Mouse (Mus musculus) urinary bladder, postnatal 4 days (tissue): ENCODE data around the gene Gmds.

ENCODE experiments used
- DNase-seq, 2 experiments: peaks; one replicate each; pipeline ENCODE4 v3.0.0; 2021 to 2022; ENCODE audit warnings: low spot score in 2 of 2

The Gmds gene

GRCm38 (mm10) chr13:32267184-32267775 lies 71.3 kb downstream of the Gmds start:
- no peak for DNase-seq

- no peak for DNase-seq
Observed at GRCm38 (mm10) chr13:32266721-32267120, 71.8 kb downstream of the Gmds start.

GRCm38 (mm10) chr13:32256121-32256520 lies 82.4 kb downstream of the Gmds start:
- DNase-seq: peak in 1 of 2 experiments; percentile 29

- DNase-seq: no peak
Observed at GRCm38 (mm10) chr13:32252276-32252675, 86.3 kb downstream of the Gmds start.

- DNase-seq: no peak
Observed at GRCm38 (mm10) chr13:32242200-32242599, 96.3 kb downstream of the Gmds start.

- DNase-seq: peak in 1 of 2 experiments; percentile 26
Observed at GRCm38 (mm10) chr13:32236269-32236678, 102.3 kb downstream of the Gmds start.

GRCm38 (mm10) chr13:32235046-32235445 lies 103.5 kb downstream of the Gmds start:
- DNase-seq: no peak

- DNase-seq: no peak
Observed at GRCm38 (mm10) chr13:32234019-32234418, 104.5 kb downstream of the Gmds start.

GRCm38 (mm10) chr13:32232391-32232790 lies 106.1 kb downstream of the Gmds start:
- DNase-seq: no peak

GRCm38 (mm10) chr13:32231956-32232355 lies 106.6 kb downstream of the Gmds start:
- no peak for DNase-seq

- no peak for DNase-seq
Observed at GRCm38 (mm10) chr13:32227874-32228562, 110.5 kb downstream of the Gmds start.

- DNase-seq: no peak
Observed at GRCm38 (mm10) chr13:32217647-32218046, 120.9 kb downstream of the Gmds start.

GRCm38 (mm10) chr13:32213702-32214452 lies 124.7 kb downstream of the Gmds start:
- DNase-seq: no peak

GRCm38 (mm10) chr13:32212125-32212524 lies 126.4 kb downstream of the Gmds start:
- no peak for DNase-seq

- DNase-seq: no peak
Observed at GRCm38 (mm10) chr13:32207172-32207908, 131.2 kb downstream of the Gmds start.

GRCm38 (mm10) chr13:32179906-32180305 lies 158.6 kb downstream of the Gmds start:
- DNase-seq: peak in 1 of 2 experiments; percentile 18

GRCm38 (mm10) chr13:32178682-32179081 lies 159.9 kb downstream of the Gmds start:
- no peak for DNase-seq

- DNase-seq: no peak
Observed at GRCm38 (mm10) chr13:32177852-32178453, 160.6 kb downstream of the Gmds start.

- DNase-seq: no peak
Observed at GRCm38 (mm10) chr13:32175028-32175427, 163.5 kb downstream of the Gmds start.

GRCm38 (mm10) chr13:32169173-32169572 lies 169.4 kb downstream of the Gmds start:
- DNase-seq: no peak

- no peak for DNase-seq
Observed at GRCm38 (mm10) chr13:32167806-32168205, 170.7 kb downstream of the Gmds start.

- no peak for DNase-seq
Observed at GRCm38 (mm10) chr13:32165581-32165980, 173.0 kb downstream of the Gmds start.
